Mouse (Mus musculus) kidney, postnatal 14 days (tissue): Measurements from ENCODE around the gene Rhoc.
"Not testable (repeated sequence)": the region's sequence is repeated elsewhere in the genome, so short reads cannot be mapped to it uniquely, and the experiment has no call there.

ENCODE experiments used
- DNase-seq: peaks from one replicate; pipeline ENCODE4 v3.0.0; 2022; ENCODE audit warnings: mixed read lengths

Rhoc gene

DNA sequence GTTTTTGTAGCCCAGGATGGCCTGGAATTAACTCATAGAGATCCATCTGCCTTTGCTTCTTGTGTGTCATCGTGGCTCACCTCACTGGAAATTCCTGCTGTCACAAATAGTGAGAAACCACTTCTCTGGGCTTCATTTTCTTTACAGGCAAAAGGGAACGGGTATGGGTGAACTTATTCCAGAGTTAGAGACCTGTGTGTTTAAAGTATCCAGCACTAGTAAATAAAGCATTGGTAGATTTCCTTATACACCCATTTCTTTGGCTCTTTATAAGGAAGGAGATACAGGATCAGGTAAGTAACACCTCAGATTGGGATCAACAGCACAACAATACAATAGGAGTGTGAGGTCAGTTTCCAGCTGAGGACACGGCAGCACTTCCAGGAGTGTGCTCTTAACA, at the start of gene Rhoc:
Gene Rhoc (plus strand): TSS at position 301 of the 400 bp plus-strand sequence.
- DNase-seq: no peak

DNA sequence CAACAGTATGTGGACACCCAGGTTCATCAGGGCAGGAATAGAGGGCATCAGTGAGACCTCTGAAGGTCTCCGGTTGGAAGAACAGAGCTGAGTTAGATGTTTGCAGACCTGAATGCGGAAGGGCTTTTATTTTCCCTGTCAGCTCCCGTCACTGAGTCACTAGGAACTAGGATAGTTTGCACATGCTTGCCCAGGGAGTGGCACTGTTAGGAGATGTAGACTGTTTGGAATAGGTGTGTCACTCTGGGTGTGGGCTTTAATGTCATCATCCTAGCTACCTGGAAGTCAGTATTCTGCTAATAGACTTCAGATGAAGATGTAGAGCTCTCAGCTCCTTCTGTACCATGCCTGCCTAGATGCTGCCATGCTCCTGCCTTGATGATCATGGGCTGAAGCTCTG, 46.2 kb upstream of the Rhoc start:
- no peak for DNase-seq

DNA sequence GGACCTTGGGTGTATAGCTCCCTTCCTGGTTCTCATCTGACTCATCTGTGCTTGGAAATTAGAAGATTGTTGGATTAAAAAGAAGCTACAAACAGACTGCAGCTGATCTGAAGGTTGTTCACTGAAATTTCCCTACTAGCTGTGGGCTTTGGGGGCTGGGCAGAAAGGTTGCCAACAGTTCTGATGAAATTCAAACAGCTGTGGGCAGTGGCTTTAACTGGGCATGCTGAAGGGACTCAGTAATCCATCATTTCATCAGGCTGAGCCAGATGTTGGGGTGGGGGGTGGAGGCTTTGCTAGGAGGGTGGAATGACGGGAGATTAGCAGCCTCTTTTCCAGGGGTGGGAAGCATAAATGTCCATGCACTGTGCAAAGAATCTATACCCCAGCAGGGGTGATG, 45.0 kb upstream of the Rhoc start:
- DNase-seq: no peak

DNA sequence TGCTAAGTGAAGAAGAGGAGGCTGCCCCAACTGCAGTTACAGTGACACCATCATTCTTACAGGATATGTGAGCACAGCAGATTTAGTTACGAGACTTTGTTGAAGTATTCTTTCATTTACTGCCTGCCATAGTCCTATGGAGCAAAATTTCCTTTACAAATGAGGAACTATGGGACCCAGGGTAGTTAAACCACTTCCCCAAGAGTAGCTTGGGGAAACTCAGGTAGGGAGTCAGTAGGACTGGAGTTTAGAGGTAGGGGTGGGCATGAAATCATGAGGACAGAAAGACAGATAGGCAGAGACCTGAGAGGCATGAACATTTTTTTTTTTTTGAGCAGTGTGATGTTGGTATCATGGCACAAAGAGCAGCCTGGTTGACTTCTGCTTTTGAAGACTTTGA, 44.3 kb upstream of the Rhoc start:
- no peak for DNase-seq

DNA sequence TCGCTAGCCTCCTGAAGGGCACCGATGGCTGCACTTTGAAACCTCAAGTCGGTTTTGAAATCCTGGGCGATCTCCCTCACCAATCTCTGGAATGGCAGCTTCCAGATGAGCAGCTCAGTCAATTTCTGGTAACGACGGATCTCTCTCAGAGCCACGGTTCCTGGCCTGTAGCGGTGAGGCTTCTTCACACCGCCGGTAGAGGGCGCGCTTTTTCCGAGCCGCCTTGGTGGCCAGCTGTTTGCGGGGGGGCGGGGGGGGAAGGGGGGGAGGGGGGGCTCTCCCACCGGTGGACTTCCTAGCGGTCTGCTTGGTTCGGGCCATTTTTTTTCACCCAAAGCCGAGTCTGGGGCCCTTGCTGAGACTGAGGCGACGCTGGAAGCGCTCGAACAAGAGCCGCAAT, 35.3 kb upstream of the Rhoc start:
- not testable (repeated sequence) for DNase-seq

DNA sequence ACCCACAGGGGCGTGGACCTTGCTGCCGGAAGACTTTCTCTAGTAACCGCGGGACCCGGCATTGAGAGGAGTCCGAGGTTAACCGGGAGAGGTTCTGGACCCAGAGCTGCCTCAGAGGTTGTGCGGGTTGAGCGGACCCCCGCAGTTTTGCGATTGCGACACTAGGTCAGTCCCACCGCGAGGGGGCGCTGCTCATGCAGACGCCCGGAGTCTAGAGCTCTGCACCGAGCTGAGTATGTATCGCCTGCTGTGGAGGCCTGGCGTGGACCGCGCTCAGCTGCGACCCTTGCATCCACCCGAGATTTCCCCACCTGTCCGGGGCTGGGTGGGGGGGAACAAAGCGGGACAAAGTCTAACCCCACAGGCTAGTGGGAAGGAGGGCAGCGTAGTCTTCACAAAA, 29.8 kb upstream of the Rhoc start:
- DNase-seq: peak; percentile 65

DNA sequence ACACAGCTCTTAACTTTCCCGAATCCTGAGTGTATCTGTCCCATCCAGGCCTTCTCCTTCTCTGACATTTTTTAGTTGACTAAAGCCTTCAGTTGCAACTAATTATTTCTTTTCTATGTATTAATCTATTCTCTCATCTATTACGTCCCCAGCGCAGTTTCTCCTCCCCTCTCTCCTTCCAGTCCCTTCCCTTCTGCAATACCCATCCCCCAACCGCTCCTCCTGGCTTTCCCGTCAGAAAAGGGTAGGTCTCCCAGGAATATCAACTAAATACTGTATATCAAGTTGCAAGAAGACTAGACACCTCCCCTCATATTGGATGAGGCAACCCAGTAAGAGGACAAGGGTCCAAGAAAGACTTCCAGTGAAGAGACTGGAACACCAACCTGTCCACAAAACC, 29.3 kb upstream of the Rhoc start:
- no peak for DNase-seq

DNA sequence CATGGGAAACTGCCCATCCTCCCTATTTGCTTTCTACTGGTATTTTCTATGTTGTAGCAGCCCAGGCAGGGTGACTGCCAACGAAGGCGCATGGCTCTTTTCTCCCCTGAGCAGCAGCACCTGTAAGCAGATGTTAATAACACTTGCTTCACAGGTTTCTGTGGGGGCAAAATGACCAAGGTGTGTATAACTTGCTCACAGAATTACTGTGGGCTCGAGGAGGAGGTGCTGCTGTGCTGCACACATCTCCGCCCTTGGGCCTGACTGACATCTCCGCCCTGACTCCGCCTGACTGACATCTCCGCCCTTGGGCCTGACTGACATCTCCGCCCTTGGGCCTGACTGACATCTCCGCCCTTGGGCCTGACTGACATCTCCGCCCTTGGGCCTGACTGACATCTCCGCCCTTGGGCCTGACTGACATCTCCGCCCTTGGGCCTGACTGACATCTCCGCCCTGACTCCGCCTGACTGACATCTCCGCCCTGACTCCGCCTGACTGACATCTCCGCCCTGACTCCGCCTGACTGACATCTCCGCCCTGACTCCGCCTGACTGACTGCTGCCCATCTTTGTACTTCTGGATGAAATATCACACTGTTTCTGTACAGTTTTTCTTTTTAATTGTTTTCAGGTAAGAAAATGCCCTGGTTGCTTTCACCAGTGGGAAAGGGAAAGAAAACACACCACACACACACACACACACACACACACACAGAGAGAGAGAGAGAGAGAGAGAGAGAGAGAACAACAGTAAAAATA, 25.9 kb upstream of the Rhoc start:
- not testable (repeated sequence) for DNase-seq

DNA sequence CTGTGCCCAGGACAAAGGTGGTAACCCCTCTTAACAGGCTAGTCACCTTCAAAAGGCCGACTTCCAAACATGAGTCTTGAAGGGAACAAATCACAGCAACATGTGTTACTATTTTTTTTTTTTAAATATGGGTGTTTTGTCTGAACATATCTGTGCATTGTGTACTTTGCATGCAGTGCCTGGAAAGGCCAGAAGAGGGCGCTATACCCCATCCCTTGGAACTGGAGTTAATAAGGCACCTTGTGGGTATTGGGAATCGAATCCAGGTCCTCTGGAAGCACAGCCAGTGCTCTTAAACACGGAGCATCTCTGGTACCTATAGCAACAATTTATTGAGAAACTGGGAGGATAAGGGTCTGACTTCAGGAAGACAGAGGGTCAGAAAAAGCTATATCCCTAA, 23.2 kb upstream of the Rhoc start:
- no peak for DNase-seq

DNA sequence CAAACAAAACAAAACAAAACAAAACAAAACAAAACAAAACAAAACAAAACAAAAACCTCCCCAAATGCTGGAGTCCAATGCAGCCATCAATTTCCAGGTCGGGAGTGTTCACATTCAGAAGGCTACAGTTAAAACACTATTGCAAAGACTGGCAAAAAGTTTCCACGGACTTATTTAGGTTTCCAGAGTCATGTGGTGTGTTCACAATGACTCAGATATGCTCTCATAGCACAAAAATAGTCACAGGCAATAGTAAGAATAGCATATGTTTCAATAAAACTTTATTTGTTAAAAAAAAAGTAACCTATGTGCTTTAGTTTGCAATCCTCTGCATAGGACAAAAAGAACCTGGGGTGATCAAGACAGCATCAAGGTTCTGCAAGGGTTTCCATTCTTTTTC, 21.0 kb upstream of the Rhoc start:
- no peak for DNase-seq

DNA sequence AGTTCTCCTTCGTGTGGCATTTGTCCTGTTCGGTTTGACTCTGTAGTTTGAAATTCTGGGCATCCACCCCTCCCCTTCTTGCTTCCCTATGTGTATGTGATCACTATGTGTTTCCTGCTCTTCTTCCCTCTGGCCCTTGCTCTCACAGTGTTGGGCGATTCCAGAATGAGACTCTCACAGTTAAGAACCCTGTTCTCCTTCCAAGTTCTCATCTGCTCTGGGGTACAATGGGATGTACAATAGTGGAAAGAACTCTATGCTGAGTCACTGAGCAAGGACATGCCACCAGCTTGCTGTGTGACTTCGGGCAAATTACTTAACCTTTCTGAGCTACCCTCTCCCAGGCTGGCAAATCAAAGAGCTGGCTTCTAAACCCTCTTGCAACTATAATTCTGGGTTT, 20.5 kb upstream of the Rhoc start:
- no peak for DNase-seq

DNA sequence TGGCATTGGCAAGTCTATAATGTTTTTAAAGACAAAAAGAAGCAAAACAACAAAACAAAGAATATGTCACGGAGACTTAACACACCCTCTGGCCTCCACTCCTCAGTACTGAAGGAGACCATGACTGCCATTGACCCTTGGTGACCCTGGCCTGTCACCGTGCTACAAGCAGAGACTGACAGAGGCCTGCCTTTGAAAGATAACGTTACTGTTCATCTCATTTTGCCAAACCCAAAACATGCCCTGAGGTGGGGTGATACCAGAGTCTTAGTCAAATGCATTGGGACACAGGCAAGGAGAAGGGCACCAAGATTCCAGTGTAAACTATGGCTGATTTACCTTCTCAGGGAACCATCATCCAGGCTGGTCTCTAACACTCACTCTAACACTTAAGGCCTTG, 19.0 kb upstream of the Rhoc start:
- DNase-seq: no peak

DNA sequence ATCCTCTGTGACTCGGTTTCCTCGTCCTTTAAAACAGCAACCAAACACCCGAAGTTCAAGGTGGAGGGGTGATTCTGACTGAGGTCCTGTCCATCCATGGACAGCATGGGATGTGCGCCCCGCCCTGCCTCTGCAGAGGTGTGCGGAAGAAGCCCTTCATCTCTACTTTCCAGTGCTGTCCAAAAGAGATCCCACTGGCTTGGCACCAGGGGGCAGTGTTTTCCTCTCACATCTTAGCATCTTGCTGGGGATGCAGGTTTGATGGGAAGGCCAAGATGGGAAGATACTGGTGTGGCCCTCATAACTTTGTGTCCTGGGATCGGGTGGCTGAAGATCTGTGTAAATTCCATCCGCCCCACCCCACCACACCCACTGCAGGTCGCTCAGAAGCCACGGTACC, 18.1 kb upstream of the Rhoc start:
- DNase-seq: peak; percentile 55

DNA sequence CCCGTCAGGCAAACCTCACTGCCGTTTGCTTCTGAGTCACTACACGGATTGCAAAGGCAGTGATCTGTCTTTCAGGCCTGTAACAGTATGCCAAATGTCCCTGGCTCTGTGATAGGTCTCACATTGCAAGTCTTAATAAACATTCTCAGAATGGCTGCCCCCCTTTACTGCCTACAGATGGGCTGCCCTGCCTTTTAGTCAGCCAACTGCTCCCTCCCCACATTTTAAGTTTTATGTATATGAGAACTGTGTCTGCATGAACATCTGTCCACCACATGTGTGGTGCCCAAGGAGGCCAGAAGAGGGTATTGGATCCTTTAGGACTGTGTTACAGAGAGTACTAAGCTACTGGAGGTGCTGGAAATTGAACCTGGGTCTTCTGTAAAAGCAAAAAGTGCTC, 17.3 kb upstream of the Rhoc start:
- DNase-seq: no peak

DNA sequence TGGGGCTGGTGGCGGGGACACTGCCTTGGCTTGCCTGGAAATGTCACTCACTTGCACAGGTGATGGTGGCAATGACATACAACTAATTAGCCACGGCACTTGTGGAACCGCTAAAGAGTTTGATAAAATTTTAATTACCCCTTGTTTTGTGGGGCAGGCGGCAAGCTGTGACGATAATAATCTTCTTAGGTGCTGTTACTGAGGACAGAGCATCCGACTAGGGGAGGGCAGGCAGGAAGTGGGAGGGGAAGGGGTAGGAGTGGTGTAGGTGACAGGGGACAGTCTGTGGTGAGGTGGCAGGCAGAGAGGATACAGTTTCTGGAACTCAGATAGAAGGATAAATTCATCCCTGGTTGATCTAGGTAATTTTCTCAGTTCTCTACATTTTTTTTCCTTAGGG, 16.7 kb upstream of the Rhoc start:
- DNase-seq: no peak

DNA sequence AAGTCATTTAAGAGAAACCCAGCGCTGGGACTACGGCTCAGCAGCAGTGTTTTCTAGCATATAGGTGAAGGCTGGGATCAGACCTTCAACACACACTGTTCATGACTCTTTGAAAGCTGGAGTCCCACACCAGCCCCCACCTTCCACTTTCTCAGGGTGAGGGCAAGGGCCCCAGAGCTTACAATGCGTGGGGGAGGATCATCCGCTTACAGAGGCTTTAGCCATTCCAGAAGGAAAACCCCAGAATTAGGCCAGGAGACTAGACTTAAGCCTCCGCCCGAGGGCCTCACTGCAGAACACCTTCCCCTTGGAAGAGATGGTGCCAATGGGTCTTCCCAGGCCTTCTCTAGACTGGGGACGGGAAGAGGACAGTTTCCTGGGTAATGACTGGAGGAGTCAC, 14.9 kb upstream of the Rhoc start:
- DNase-seq: no peak

DNA sequence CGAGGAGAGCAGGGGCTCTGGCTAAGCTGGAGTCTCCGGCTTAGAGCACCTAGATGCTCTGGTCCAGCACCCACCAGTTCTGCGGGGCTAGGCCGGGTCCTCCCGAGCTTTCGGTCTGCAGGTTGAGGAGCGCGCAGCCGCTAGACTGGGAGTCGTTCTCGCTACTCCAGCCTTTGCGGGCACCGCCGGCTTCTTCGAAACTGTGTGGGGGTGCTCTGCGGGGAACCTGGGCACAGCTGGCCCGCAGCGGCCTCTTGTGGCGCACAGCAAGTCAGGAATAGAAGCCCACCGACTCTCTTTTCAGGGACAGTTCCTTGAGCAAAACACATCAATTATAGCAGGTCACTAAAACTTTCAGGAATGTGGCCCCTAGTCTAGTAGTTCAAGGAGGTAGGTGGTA, 10.8 kb upstream of the Rhoc start:
- DNase-seq: peak; percentile 42

DNA sequence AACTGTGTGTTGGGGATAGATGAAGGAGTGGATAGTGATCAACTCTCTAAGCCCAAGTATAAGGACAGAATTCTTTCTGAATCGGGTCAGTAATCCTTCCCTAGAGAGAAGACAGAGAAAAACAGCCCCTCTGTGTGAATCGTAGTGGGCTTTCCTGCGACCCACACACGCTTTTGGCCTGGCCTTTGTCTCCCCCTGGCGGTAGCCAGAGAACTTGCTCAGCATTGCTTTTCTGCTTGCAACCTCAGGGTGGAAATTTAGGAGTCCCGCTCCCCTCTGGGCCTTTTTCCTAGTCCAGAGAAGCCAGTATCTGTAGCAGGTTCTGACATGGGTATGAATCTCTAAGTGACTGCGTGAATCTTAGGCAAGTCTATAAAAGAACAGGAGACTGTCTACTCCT, 8.2 kb upstream of the Rhoc start:
- DNase-seq: peak; percentile 58

DNA sequence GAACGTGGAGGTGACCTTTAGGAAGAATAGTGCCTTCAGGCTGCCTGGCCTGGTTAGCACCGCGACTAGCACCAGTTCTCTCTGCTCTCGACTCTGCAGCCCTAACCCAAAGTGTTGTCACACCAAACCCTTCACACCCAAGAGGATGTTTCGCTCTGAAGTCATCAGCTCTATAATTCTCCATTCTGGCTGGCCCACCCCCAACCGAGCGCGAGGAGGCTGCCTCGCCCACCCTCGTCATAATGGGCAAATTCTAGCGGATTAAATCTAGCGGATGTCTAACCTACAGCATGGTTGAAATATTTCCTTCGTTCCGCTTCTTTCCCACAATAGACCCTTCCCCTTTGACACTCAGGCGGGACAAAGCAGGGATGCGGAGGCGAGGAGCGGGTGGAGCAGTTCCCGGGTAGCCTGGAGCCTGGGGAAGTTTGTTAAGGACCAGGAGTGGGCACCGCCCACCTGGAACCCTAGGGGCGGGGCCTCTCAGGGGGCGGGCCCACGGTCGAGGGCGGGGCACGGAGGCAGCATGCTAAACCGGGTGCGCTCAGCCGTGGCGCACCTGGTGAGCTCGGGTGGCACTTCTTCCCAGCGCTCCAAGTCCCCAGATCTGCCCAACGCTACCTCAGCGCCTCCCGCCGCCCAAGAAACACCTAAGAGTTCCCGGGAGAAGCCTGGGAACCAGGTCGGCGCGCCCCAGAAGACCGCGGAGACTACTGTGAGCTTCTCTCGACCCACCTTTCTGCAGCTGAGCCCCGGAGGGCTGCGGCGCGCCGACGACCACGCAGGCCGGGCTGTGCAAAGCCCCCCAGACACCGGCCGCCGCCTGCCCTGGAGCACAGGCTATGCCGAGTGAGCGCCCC, 7.4 kb upstream of the Rhoc start, which contains the start of gene Ppm1j:
Gene Ppm1j (plus strand): TSS at position 496 of the 860 bp plus-strand sequence.
- DNase-seq: peak; percentile 90

DNA sequence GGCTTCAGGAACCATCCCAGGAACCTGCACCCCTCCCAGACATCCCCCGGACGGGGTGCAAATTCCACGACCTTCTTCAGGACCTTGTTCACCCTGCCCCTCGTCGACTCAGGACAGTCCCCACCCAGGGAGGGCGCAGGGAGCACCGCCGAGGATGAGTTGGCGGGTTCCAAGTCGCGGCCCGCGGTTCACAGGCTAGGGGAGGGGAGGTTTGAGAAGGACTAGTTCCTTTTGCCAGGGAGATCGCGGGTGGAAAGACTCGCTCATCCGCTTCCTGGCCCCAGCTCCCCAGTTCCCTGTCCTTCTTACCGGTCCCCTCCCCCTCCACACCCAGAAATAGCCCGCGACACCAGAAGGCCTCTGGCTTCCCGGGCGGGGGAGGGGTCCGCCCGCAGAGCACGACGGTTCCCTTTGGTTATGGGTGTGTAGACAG, 6.7 kb upstream of the Rhoc start, which contains the start of gene Fam19a3:
Gene Fam19a3 (minus strand): TSS at position 370 of the 433 bp plus-strand sequence.
- peak; percentile 57 for DNase-seq

DNA sequence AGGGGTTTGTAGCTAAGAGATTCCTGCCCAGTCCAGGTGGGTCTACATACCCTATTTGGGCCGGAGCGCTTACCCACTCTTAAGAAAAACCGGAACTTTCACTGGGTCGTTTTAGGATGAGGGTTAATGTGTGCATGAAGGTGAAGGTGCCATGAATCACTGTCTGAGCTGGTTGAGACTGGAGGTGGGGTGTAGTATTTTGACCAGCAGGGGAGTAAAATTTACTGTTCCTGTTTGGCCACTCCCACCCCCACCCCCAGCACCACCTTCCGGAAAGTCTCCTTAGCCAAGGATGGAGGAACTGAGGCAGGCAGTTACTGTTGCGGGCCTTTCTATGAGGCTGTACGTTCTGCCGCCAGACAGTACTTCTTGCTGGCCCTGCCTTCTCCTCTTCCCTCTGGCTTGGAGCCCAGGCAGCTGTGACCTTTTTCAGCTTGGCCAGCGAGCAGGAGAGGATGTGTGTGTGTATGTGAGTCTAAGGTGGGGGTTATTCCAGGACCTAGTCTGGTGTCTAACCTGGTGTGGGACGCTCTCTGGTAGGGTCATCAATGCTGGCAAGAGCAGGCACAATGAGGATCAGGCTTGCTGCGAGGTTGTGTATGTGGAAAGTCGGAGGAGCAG, 6.0 kb upstream of the Rhoc start:
- peak; percentile 85 for DNase-seq

DNA sequence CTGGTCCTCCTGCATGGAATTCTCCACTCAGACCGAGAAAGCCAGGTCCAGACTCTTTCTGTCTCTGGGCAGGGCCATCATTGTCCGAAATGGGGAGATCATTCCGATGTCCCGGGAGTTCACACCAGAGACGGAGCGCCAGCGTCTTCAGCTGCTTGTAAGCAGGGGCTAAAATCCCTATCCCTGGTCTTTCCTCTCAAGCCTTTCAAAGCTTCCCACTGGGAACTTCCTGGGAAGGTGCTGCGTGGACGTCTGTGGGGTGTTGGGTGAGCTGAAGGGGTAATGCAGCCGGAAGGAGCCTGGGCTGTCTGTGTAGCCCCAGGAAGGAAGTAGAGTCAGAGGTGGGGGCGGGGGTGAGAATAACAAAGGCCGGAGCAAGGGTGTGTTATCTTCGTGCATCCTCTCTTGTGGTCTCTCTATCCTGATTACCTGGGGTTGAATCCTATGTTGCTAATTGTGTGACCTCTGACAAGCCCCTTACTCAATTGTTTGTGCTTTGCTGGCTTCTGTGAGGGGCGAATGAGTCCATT, 4.1 kb upstream of the Rhoc start:
- no peak for DNase-seq

DNA sequence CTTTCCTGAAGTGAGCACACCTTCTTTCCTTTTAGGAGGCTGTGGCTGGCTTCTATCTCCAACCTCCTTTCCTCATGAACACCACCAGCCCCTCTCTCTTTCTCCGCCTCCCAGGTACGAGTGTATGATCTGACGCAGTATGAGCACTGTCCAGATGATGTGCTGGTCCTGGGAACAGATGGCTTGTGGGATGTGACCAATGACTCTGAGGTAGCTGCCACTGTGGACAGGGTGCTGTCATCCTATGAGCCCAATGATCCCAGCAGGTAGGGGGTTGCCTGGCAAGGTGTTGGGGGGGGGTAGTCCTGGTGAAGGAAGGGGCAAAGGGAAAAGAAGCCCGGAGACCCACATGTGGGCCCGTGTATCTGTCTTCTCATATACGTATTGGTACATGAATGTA, 2.9 kb upstream of the Rhoc start:
- no peak for DNase-seq
